Mouse (Mus musculus): ENCODE results near the gene Gria3. TPM values are rescaled to one million over a fixed set of nuclear protein-coding genes. Genes with fewer than 3 reads are reported as not detected.

Gria3 gene
- total and polyA plus RNA-seq, 3 experiments = 0.49 to 1.1 (median 0.98) TPM

DNA sequence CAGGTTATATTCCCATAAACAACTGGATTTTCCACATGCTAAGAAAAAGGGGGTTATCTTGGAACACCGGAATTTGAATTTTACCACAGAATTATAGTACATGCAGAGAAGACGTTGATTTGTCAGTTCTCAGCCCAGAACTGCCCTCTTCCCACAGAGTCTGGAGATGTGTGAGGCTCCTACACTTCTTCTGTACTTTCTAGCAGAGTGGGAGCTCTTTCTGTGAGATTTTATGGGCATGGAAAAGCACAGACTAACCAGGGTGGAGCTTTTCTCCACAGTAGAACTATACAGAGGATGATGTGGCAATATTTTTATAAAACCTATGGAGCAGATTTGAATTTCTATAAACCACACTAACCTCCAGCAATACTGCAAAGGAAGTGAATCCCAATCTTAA, 217.7 kb downstream of the Gria3 start:
- Histone ChIP-seq H3K36me3 (ENCODE audit: control insufficient read depth, insufficient read depth, low read length) (no peaks in the 10 kb centered on the region), H3K9ac (ENCODE audit: low read depth, low read length) (no peak overlapping the region), H3K4me3 (no peak overlapping the region), H3K27me3 (ENCODE audit: control insufficient read depth, insufficient read depth, low read length) (no peaks in the 10 kb centered on the region), H3K27ac (no peak overlapping the region), H3K4me1 (ENCODE audit: control insufficient read depth, insufficient read depth, low read length) (no peaks in the 10 kb centered on the region), H3K79me2 (replicated peaks; ENCODE audit: control insufficient read depth, insufficient read depth, low read length) (no peaks in the 10 kb centered on the region)
- no peak for DNase-seq
- TF ChIP-seq EP300 (IDR thresholded peaks at IDR 0.05; ENCODE audit: insufficient read depth, low read depth, low read length) (no peak), POLR2A (IDR thresholded peaks at IDR 0.05; ENCODE audit: insufficient read depth, low read depth, low read length) (no peak), CTCF (IDR thresholded peaks at IDR 0.05) (no peak)
- 81% methylated on average over 2 of the region's 2 CpGs for WGBS
- intact Hi-C loops (cut with DNase I) = no loop called here

DNA sequence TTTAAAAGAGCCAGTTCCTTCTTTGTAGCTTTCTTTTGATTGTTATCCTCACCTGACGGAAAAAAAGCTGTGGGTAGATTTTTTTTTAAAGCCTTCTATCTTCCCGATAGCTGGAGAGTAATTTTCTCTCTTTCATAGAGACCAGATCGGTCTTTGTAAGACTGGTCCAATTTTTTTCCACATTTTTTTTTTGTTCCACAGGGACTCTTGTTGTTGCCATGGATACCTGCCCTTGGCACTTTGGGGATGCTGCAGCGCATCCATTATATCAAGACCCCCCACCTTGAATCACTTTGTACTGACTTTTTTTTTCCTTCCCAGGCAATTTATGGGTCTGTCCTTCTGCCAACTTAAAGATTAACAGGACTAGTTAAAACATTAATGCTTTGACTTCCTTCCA, 232.9 kb downstream of the Gria3 start:
- Histone ChIP-seq H3K36me3 (ENCODE audit: control insufficient read depth, insufficient read depth, low read length) (no peaks in the 10 kb centered on the region), H3K27ac (no peak overlapping the region), H3K4me3 (no peak overlapping the region), H3K27me3 (ENCODE audit: control insufficient read depth, insufficient read depth, low read length) (no peaks in the 10 kb centered on the region), H3K4me1 (ENCODE audit: control insufficient read depth, insufficient read depth, low read length) (no peaks in the 10 kb centered on the region), H3K79me2 (replicated peaks; ENCODE audit: control insufficient read depth, insufficient read depth, low read length) (no peaks in the 10 kb centered on the region), H3K9ac (ENCODE audit: low read depth, low read length) (no peak overlapping the region)
- intact Hi-C loops (cut with DNase I) = no loop called here
- WGBS = 82% methylated on average over 4 of the region's 4 CpGs
- TF ChIP-seq EP300 (IDR thresholded peaks at IDR 0.05; ENCODE audit: insufficient read depth, low read depth, low read length) = no peak
- no peak for TF ChIP-seq POLR2A (IDR thresholded peaks at IDR 0.05; ENCODE audit: insufficient read depth, low read depth, low read length)
- no peak for TF ChIP-seq CTCF (IDR thresholded peaks at IDR 0.05)
- DNase-seq = no peak

DNA sequence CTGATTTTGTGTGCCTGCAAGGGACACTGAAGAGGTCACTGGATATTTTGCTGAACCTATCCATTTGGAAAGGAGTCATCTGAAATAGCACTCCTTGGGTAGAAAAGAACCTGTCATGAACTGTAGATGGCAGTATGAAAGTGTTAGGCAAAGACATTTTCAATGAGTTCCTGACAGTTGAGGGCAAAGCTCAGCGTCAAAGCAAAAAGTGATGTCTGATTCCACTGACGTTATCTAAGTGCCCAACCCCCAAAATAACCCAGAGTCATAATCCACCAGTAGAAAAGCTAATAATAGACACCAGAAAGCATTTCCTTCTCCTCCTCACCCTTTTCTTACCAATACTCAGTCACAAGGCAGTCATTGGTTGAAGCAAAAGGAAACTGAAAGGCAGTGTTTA, 244.3 kb downstream of the Gria3 start:
- intact Hi-C loops (cut with DNase I) = no loop called here
- Histone ChIP-seq H3K79me2 (replicated peaks; ENCODE audit: control insufficient read depth, insufficient read depth, low read length) (no peaks in the 10 kb centered on the region), H3K27ac (no peak overlapping the region), H3K4me3 (no peak overlapping the region), H3K4me1 (ENCODE audit: control insufficient read depth, insufficient read depth, low read length) (no peaks in the 10 kb centered on the region), H3K9ac (ENCODE audit: low read depth, low read length) (no peak overlapping the region), H3K27me3 (ENCODE audit: control insufficient read depth, insufficient read depth, low read length) (no peaks in the 10 kb centered on the region), H3K36me3 (ENCODE audit: control insufficient read depth, insufficient read depth, low read length) (no peaks in the 10 kb centered on the region)
- TF ChIP-seq CTCF (IDR thresholded peaks at IDR 0.05) = peak; percentile 35
- TF ChIP-seq POLR2A (IDR thresholded peaks at IDR 0.05; ENCODE audit: insufficient read depth, low read depth, low read length) = no peak
- TF ChIP-seq EP300 (IDR thresholded peaks at IDR 0.05; ENCODE audit: insufficient read depth, low read depth, low read length) = no peak
- whole genome bisulfite sequencing = 36% methylated on average over 2 of the region's 2 CpGs
- DNase-seq = no peak

DNA sequence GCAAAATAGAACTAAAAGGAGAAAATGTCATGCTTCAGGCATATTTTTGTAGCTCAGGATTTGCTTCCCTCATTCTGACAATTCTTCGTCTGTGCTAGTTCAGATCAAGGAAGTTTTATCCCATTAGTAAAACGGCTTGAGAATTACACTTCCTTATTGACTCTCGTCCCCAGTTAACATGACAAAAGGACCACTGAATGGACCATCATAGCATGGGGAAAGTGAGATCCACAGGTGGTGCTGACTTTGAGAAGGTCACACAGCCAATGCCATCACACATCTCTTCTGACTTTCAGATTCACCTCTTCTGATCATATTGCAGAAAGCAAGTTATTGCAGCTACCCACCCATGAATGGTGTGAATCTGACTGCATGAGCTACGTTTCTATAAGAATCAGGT, 257.1 kb downstream of the Gria3 start:
- Histone ChIP-seq H3K36me3 (ENCODE audit: control insufficient read depth, insufficient read depth, low read length) (no peaks in the 10 kb centered on the region), H3K4me1 (ENCODE audit: control insufficient read depth, insufficient read depth, low read length) (no peaks in the 10 kb centered on the region), H3K27me3 (ENCODE audit: control insufficient read depth, insufficient read depth, low read length) (no peaks in the 10 kb centered on the region), H3K27ac (no peak overlapping the region), H3K9ac (ENCODE audit: low read depth, low read length) (no peak overlapping the region), H3K4me3 (no peak overlapping the region), H3K79me2 (replicated peaks; ENCODE audit: control insufficient read depth, insufficient read depth, low read length) (no peaks in the 10 kb centered on the region)
- 62% methylated on average over 4 of the region's 4 CpGs for WGBS
- intact Hi-C loops (cut with DNase I) = no loop called here
- TF ChIP-seq CTCF (IDR thresholded peaks at IDR 0.05) (no peak), POLR2A (IDR thresholded peaks at IDR 0.05; ENCODE audit: insufficient read depth, low read depth, low read length) (no peak), EP300 (IDR thresholded peaks at IDR 0.05; ENCODE audit: insufficient read depth, low read depth, low read length) (no peak)
- DNase-seq = no peak

DNA sequence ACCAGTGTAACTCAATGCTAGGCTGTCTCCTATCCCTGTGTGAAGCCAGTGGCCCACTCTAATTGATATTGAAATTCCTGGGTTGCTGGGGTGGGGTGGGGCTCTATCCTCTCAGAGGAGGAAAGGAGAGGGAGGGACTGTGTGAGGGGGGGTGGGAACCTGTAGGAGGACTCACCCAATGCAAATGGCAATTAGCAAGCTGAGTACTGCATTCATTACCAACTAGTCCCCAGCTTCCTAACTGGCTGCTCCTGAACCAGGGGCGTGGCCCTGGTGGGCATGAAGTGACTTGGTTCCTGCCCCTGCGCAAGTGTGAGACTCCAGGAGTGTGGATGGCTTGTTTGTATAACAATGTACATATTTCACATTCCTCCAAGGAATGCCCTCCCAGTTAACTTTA, 288.2 kb downstream of the Gria3 start:
- no peak for DNase-seq
- H3K27me3 ChIP-seq (ENCODE audit: control insufficient read depth, insufficient read depth, low read length) = no peaks in the 10 kb centered on the region
- no peak overlapping the region for H3K27ac ChIP-seq
- no peak overlapping the region for H3K4me3 ChIP-seq
- no peaks in the 10 kb centered on the region for H3K79me2 ChIP-seq (replicated peaks; ENCODE audit: control insufficient read depth, insufficient read depth, low read length)
- TF ChIP-seq CTCF (IDR thresholded peaks at IDR 0.05) (no peak), POLR2A (IDR thresholded peaks at IDR 0.05; ENCODE audit: insufficient read depth, low read depth, low read length) (no peak), EP300 (IDR thresholded peaks at IDR 0.05; ENCODE audit: insufficient read depth, low read depth, low read length) (no peak)
- intact Hi-C loops (cut with DNase I) = no loop called here
- H3K9ac ChIP-seq (ENCODE audit: low read depth, low read length) = no peak overlapping the region
- no peaks in the 10 kb centered on the region for H3K36me3 ChIP-seq (ENCODE audit: control insufficient read depth, insufficient read depth, low read length)
- H3K4me1 ChIP-seq (ENCODE audit: control insufficient read depth, insufficient read depth, low read length) = no peaks in the 10 kb centered on the region
- 75% methylated on average over 2 of the region's 2 CpGs for WGBS

DNA sequence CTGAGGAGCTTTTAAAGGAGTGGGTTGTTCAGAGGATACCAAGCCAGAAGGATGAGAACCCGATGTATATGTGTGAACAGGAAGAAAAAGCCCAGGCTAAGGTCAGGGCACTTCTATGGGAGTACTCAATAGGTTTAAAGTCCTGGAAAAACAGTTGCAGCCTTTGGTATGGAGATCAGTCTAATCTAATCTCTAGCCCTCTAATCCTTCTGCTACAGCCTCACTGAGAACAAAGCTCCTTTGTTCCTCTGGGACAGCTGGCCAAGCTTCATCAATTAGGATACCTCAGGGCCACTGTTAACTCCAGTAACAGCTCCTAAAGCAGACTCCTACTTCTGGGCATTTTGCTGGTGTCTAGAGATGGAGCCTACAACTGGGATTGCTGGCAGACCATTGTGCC, 291.4 kb downstream of the Gria3 start:
- H3K9ac ChIP-seq (ENCODE audit: low read depth, low read length) = no peak overlapping the region
- H3K27me3 ChIP-seq (ENCODE audit: control insufficient read depth, insufficient read depth, low read length) = no peaks in the 10 kb centered on the region
- no peaks in the 10 kb centered on the region for H3K79me2 ChIP-seq (replicated peaks; ENCODE audit: control insufficient read depth, insufficient read depth, low read length)
- no peak for DNase-seq
- WGBS = 19% methylated on average over 1 of the region's 1 CpGs
- H3K4me3 ChIP-seq = no peak overlapping the region
- intact Hi-C loops (cut with DNase I) = no loop called here
- TF ChIP-seq EP300 (IDR thresholded peaks at IDR 0.05; ENCODE audit: insufficient read depth, low read depth, low read length) (no peak), CTCF (IDR thresholded peaks at IDR 0.05) (no peak), POLR2A (IDR thresholded peaks at IDR 0.05; ENCODE audit: insufficient read depth, low read depth, low read length) (no peak)
- no peaks in the 10 kb centered on the region for H3K4me1 ChIP-seq (ENCODE audit: control insufficient read depth, insufficient read depth, low read length)
- H3K36me3 ChIP-seq (ENCODE audit: control insufficient read depth, insufficient read depth, low read length) = no peaks in the 10 kb centered on the region
- no peak overlapping the region for H3K27ac ChIP-seq

Small RNA genes within 50 kb of the gene (microRNA-seq; reads per million reads assigned to microRNA genes)
- 0 reads per million in 2 experiments for gene Gm22413
